Comparison of ENCODE assay signal across 22 mouse cellular contexts in the genomic region with DNA sequence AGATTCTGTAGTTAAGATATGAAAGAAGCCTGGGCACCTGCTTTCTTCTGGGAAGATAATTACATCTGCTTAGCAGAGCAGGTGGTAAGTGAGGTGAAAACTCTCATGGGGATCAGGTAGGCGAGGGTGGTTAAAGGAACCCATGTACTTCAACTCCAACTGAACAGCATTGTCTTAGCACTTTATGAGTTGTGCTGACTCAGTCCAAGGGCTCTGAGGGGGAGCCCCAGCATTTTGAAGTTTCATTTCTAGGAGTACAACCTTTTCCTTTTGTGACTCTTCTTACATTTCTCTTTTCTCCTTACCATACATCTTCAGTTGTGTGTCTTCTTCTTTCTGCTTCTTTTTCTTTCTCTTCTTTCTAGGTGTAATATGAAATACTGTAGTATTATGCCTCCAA. TPM values are rescaled to one million over a fixed set of nuclear protein-coding genes. Genes with fewer than 3 reads are reported as not detected.
"Had no signal": no experiment of that assay in that cellular context is flagged by ENCODE, and none has a peak within 500 bp of the region (broad histone marks: within the 10 kb centered on the region; RNA-seq: fewer than 3 reads in every experiment).

No protein-coding gene starts in this region.

- H3K4me1 ChIP-seq: limb, embryonic 10.5 days; limb, embryonic 13.5 days; liver, embryonic 12.5 days; liver, embryonic 15.5 days; midbrain, embryonic 12.5 days; midbrain, embryonic 15.5 days had no signal

- H3K36me3 ChIP-seq: limb, embryonic 10.5 days; limb, embryonic 13.5 days; liver, embryonic 12.5 days; liver, embryonic 15.5 days; midbrain, embryonic 12.5 days; midbrain, embryonic 15.5 days had no signal

- H3K9me3 ChIP-seq: limb, embryonic 10.5 days; limb, embryonic 13.5 days; liver, embryonic 12.5 days; liver, embryonic 15.5 days; midbrain, embryonic 12.5 days; midbrain, embryonic 15.5 days had no signal

- H3K9ac ChIP-seq: limb, embryonic 13.5 days; liver, embryonic 12.5 days; liver, embryonic 15.5 days; midbrain, embryonic 12.5 days; midbrain, embryonic 15.5 days had no signal

- H3K4me2 ChIP-seq: limb, embryonic 13.5 days; liver, embryonic 12.5 days; liver, embryonic 15.5 days; midbrain, embryonic 12.5 days; midbrain, embryonic 15.5 days had no signal

- H3K27ac ChIP-seq: kidney, postnatal 0 days; layer of hippocampus, adult 2 months; limb, embryonic 10.5 days; limb, embryonic 13.5 days; liver, embryonic 12.5 days; liver, embryonic 15.5 days; midbrain, embryonic 12.5 days; midbrain, embryonic 15.5 days had no signal

- H3K4me3 ChIP-seq: layer of hippocampus, adult 2 months; limb, embryonic 10.5 days; limb, embryonic 13.5 days; liver, embryonic 12.5 days; liver, embryonic 15.5 days; midbrain, embryonic 12.5 days; midbrain, embryonic 15.5 days; myocyte had no signal

- ATAC-seq: intestine, postnatal 0 days; liver, embryonic 12.5 days; midbrain, embryonic 15.5 days had no signal

- H3K27me3 ChIP-seq: limb, embryonic 13.5 days; liver, embryonic 12.5 days; liver, embryonic 15.5 days; midbrain, embryonic 12.5 days; midbrain, embryonic 15.5 days had no signal

- DNase-seq: kidney, adult 2 months; kidney, postnatal 25 days; liver; lung, adult 18-20 months; lung, postnatal 14 days; lung, postnatal 4 days; right cerebral cortex, adult 18-20 months; right cerebral cortex, postnatal 14 days; spleen, adult 18-20 months; thymus, adult 18-20 months; thymus, postnatal 36 days had no signal

RNA-seq across cellular contexts. Expression of gene Il7r, which starts 5.2 kb away (rescaled TPM):
- polyA plus RNA-seq: kidney, embryonic 14.5 days; limb, embryonic 10.5 days; midbrain, embryonic 12.5 days; midbrain, embryonic 15.5 days; myocyte had no signal
